Mouse (Mus musculus) layer of hippocampus, postnatal 25 days (tissue): Measurements from ENCODE around the gene Katnbl1. TPM values are rescaled to one million over a fixed set of nuclear protein-coding genes. Genes with fewer than 3 reads are reported as not detected.
"Not testable (repeated sequence)": the region's sequence is repeated elsewhere in the genome, so short reads cannot be mapped to it uniquely, and the experiment has no call there.

ENCODE experiments used
- DNase-seq, 2 experiments: peaks; one replicate each; pipeline ENCODE4 v3.0.0; 2022; ENCODE audit warnings: mixed read lengths in 2 of 2, low spot score in 1 of 2; ENCODE audit errors: extremely low spot score in 1 of 2
- total RNA-seq, 2 experiments: library from RNA; stranded (reverse); gene quantifications; 2 replicates each; pipeline ENCODE4 v1.2.3; 2021

Katnbl1 gene
- total RNA-seq, 2 experiments from 2014 or later, result 10.4 to 12.5 TPM

DNA sequence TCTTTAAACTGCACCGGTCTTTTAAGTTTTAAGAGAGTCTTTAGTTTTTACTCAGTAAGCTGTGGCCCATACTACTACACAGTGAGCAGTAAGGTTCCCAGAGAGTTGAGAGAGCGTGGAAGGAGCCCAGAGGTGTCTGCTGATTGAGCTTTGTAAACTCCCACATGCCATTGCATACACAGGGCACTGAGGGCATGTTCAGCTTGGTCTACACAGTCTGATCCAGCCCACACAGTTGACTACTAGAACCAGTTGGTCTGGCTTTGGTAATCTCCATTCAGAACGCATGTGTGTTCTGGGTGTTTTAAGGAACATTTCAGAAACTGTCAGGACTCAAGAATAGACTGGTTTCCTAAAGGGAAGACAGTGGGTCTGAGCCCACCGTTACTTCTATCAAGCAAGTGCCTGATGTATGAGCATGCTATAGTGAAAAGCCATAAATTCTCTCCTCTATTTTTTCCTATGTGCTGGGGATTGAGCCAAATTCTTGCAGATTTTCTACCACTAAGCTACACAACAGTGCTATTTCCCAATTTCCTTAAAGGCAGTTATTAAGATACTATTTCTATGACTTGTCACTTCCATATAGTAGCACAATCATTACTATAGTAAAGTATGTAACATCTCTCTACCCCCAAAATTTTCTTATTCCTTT is 12.5 kb downstream of the Katnbl1 start:
- DNase-seq, result no peak

GRCm38 (mm10) chr2:112392689-112393088 is 13.7 kb downstream of the Katnbl1 start:
- no peak for DNase-seq

DNA sequence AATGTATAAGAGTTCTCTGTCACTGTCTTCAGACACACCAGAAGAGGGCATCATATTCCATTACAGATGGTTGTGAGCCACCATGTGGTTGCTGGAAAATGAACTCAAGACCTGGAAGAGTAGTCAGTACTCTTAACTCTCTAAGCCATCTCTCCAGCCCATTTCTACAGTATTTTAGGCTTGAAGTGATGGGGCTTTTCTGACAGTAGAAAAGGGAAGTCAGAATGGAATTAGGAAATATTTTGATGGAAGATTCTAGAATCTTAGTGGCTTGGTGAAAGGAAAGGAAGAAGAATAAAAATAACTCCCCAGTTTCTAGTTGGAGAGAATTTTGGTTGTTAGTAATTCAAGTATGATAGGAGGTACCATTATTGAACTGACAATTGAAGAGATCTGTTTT is 14.9 kb downstream of the Katnbl1 start:
- DNase-seq, result no peak

- DNase-seq, result no peak
Observed at GRCm38 (mm10) chr2:112396649-112397048, 17.6 kb downstream of the Katnbl1 start.

DNA sequence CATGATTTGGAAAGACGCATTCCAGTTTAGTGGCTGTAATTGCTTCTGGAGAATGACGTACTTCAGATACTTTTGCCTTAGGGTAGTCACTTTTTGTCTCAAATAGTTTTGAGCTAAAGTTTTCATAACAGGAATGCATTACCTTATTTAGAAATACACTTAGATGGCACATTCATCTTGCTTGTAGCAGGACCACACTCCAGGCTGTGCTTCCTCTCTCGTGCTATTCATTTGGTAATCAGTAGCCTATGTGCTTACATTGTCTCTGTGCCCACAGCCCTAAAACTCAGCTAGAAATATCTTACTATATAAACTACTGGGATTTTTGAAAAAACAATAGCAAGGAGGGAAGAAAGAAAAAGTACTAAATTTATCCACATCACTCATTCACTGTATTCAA is 28.0 kb downstream of the Katnbl1 start:
- no peak for DNase-seq

DNA sequence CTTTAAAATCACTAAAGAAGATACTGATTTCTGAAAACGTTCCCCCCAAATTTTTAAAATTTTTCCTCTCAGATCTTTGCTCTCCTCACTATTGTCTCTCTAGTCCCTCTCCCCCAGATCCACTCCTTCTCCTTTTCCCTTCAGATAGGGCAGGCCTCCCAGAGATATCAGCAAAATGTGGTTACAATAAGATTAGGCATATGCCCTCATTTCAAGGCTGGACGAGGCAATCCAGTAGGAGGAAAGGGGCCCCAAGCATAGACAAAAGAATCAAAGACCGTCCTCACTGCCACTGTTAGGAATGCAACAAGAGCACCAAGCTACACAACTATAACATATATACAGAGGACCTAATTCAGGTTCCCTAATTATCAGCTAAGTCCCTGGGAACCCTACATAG is 46.3 kb downstream of the Katnbl1 start:
- no peak for DNase-seq

- DNase-seq, result not testable (repeated sequence)
Observed at GRCm38 (mm10) chr2:112428534-112428933, 49.5 kb downstream of the Katnbl1 start.

GRCm38 (mm10) chr2:112429665-112430064 is 50.7 kb downstream of the Katnbl1 start:
- DNase-seq, result no peak

DNA sequence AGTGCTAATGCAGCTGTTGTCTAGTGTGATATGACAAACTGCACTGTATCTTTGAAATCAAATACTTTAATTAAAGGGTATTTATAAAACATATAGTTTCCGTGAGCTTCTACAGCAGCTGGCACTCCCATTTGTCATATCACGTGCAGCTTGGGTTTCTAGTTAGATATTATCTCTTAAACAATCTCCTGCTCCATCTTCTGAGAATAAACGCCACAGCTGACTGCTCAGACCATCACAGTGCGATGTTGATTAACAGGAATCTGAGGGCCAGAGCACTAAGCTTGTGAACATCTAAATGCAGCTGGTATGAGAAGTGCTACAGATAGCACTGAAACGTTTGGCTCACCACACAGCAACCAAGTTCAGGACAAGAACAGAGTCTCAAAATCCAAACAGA is 51.4 kb downstream of the Katnbl1 start:
- no peak for DNase-seq

DNA sequence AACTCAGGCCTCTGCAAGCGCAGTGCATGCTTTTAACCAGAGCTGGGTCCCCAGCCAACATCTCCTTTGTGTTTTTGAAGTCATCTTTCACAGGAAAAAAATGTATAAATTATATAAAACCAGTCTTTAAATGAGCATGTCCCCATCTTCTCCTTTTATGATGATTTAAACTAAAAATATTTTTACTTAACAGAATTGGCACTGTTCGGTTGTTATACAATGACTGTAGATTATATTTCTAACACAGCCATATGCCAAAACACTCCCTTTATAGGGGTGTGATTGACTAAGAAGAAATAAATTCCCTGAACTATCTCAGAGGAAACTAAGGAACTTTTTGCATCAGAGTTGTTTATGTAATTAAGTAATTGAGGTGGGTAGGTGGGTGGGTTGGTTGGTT is 53.5 kb downstream of the Katnbl1 start:
- no peak for DNase-seq

DNA sequence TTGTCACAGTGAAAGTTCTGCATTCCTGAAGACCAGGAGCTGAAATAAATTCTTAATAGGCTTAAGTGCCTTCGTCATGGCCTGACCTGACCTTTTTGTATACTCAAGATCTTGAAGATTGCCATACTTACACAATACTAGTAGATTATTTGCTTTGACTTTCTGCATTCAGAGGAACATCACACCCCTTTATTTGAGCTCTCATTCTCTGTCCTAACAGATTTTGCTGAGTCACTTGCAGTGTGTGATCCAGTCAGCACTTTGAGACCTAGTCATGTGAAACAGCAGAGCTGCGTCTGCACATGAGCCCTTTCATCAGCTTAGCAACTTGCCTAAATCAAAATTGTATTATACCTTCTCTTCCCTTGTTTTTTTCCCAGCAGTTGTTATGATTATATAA is 54.3 kb downstream of the Katnbl1 start:
- no peak for DNase-seq

GRCm38 (mm10) chr2:112436292-112436691 is 57.3 kb downstream of the Katnbl1 start:
- DNase-seq, result no peak

GRCm38 (mm10) chr2:112437589-112437988 is 58.6 kb downstream of the Katnbl1 start:
- no peak for DNase-seq

GRCm38 (mm10) chr2:112443491-112443890 is 64.5 kb downstream of the Katnbl1 start:
- no peak for DNase-seq

- DNase-seq, result no peak
Observed at GRCm38 (mm10) chr2:112445511-112445910, 66.5 kb downstream of the Katnbl1 start.

DNA sequence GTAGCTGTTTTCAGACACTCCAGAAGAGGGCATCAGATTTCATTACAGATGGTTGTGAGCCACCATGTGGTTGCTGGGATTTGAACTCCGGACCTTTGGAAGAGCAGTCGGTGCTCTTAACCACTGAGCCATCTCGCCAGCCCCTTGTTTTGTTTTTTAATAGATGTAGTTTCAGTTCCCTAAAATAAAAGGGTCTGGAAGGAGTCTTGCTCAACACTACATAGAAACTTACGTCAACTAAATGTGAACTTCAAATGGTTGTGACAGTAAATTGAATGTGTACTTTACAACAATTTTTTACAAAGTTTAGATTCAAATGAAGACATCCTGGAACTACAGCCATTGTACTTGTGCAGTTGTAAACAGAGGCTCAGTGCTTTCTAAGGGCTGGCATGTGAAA is 69.0 kb downstream of the Katnbl1 start:
- not testable (repeated sequence) for DNase-seq

DNA sequence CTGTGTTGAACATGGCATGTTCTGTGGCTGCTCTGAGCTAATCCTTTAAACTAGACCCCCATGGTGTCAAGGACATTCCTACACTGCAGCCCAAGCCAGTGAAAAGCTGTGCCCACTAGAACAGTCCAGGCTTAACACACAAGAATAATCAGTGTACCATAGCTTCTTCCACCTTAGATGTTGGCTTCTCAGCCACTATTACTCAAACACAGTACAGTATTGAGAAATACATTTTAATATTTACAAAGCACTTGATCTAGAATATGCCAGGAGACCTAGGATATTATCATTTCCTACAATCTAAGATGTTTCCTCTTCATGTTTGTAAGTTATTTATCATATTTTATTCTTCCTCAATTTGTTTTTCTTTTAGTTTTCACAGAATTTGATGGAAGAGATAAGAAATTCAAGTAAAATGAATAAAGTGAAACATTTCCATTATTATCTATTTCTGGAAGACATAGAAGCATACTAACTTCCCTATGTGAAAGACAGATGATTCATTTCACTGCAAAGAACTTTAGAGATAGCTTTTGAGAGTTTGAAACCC is 69.6 kb downstream of the Katnbl1 start:
- DNase-seq, result no peak

DNA sequence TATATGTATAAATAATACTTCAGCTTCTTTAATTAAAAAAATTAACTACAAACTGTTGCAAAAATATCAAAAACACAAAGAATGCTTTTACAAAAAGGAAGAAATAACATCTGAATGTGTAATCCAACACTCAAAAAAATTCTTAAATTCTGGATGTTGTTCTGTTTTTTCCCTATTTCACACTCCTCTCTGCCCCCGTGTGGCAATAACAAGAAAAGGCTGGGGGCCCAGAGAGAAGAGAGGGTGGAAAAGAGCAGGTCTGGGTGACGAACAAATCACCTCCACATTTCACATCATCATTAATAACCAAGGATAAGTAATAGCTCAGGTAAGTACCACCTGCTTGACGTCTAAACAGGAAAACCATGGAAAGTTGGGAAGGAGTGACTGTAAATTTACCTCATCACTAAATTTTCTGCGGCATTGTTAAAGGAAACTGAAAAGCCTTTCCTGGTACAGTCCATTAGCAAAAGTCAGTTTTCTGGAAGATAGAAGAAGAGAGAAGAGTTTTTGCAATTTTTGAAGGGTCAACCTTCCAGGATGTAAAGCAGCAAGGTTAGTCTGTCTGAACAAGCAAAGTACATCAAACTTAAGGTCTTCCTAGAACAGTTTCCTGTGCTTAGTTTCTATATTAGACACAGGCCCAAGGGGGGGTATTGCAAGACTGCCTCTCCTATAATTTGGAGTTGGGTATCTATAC is 70.7 kb downstream of the Katnbl1 start:
- peak in 1 of 2 experiments; percentile 13 for DNase-seq

- DNase-seq, result not testable (repeated sequence)
Observed at GRCm38 (mm10) chr2:112452513-112452912, 73.5 kb downstream of the Katnbl1 start.

GRCm38 (mm10) chr2:112454125-112454861 is 75.3 kb downstream of the Katnbl1 start:
- no peak for DNase-seq
